Mouse (Mus musculus): ENCODE data around the gene Nrgn. TPM values are rescaled to one million over a fixed set of nuclear protein-coding genes. Genes with fewer than 3 reads are reported as not detected.

Gene Nrgn
- polyA plus RNA-seq, 1 experiment from 2014 or later = 4.2 TPM

GRCm38 (mm10) chr9:37592025-37592424 lies 39.3 kb upstream of the Nrgn start:
- no peak for ATAC-seq
- WGBS = 71% methylated on average over 2 of the region's 2 CpGs
- H3K27ac ChIP-seq (ENCODE audit: low read length) = no peak overlapping the region

GRCm38 (mm10) chr9:37590381-37590780 lies 37.7 kb upstream of the Nrgn start:
- no peaks in the 10 kb centered on the region for H3K27me3 ChIP-seq (replicated peaks; ENCODE audit: insufficient read depth, low read length)
- 81% methylated on average over 4 of the region's 4 CpGs for WGBS
- DNase-seq (ENCODE audit: low spot score) (no peak), ATAC-seq (no peak)
- H3K9ac ChIP-seq (replicated peaks; ENCODE audit: low read depth) = no peak overlapping the region
- no peak overlapping the region for H3K4me2 ChIP-seq (replicated peaks; ENCODE audit: low read depth, low read length)
- H3K4me1 ChIP-seq (ENCODE audit: insufficient read depth, low read depth, low read length) = no peaks in the 10 kb centered on the region
- no peaks in the 10 kb centered on the region for H3K9me3 ChIP-seq (ENCODE audit: low read length)
- no peaks in the 10 kb centered on the region for H3K36me3 ChIP-seq (ENCODE audit: insufficient read depth, low read length)
- no peak overlapping the region for H3K4me3 ChIP-seq (ENCODE audit: low read depth, low read length)
- H3K27ac ChIP-seq (ENCODE audit: low read length) = no peak overlapping the region
- TF ChIP-seq EP300 (IDR thresholded peaks at IDR 0.05) = no peak
- TF ChIP-seq CTCF (IDR thresholded peaks at IDR 0.05) = no peak

More at GRCm38 (mm10) chr9:37592025-37592424, 39.3 kb upstream of the Nrgn start:
- no peaks in the 10 kb centered on the region for H3K36me3 ChIP-seq (ENCODE audit: insufficient read depth, low read length)
- no peaks in the 10 kb centered on the region for H3K27me3 ChIP-seq (replicated peaks; ENCODE audit: insufficient read depth, low read length)
- no peak overlapping the region for H3K4me3 ChIP-seq (ENCODE audit: low read depth, low read length)
- no peak overlapping the region for H3K4me2 ChIP-seq (replicated peaks; ENCODE audit: low read depth, low read length)
- H3K9ac ChIP-seq (replicated peaks; ENCODE audit: low read depth) = no peak overlapping the region
- no peaks in the 10 kb centered on the region for H3K9me3 ChIP-seq (ENCODE audit: low read length)
- no peaks in the 10 kb centered on the region for H3K4me1 ChIP-seq (ENCODE audit: insufficient read depth, low read depth, low read length)
- DNase-seq (ENCODE audit: low spot score) = no peak
- TF ChIP-seq EP300 (IDR thresholded peaks at IDR 0.05) = no peak
- TF ChIP-seq CTCF (IDR thresholded peaks at IDR 0.05) = no peak

- ATAC-seq (no peak), DNase-seq (ENCODE audit: low spot score) (no peak)
- TF ChIP-seq EP300 (IDR thresholded peaks at IDR 0.05) (no peak), CTCF (IDR thresholded peaks at IDR 0.05) (no peak)
- Histone ChIP-seq H3K4me2 (replicated peaks; ENCODE audit: low read depth, low read length) (no peak overlapping the region), H3K9me3 (ENCODE audit: low read length) (no peaks in the 10 kb centered on the region), H3K27me3 (replicated peaks; ENCODE audit: insufficient read depth, low read length) (no peaks in the 10 kb centered on the region), H3K27ac (ENCODE audit: low read length) (no peak overlapping the region), H3K4me3 (ENCODE audit: low read depth, low read length) (no peak overlapping the region), H3K4me1 (ENCODE audit: insufficient read depth, low read depth, low read length) (no peaks in the 10 kb centered on the region), H3K36me3 (ENCODE audit: insufficient read depth, low read length) (no peaks in the 10 kb centered on the region), H3K9ac (replicated peaks; ENCODE audit: low read depth) (no peak overlapping the region)
- 74% methylated on average over 4 of the region's 4 CpGs for WGBS
These were observed 34.0 kb upstream of the Nrgn start for GRCm38 (mm10) chr9:37586718-37587117.

GRCm38 (mm10) chr9:37583594-37583993 lies 30.9 kb upstream of the Nrgn start:
- Histone ChIP-seq H3K36me3 (ENCODE audit: insufficient read depth, low read length) (no peaks in the 10 kb centered on the region), H3K9ac (replicated peaks; ENCODE audit: low read depth) (no peak overlapping the region), H3K9me3 (ENCODE audit: low read length) (no peaks in the 10 kb centered on the region), H3K4me3 (ENCODE audit: low read depth, low read length) (no peak overlapping the region), H3K27me3 (replicated peaks; ENCODE audit: insufficient read depth, low read length) (no peaks in the 10 kb centered on the region), H3K27ac (ENCODE audit: low read length) (no peak overlapping the region), H3K4me1 (ENCODE audit: insufficient read depth, low read depth, low read length) (no peaks in the 10 kb centered on the region), H3K4me2 (replicated peaks; ENCODE audit: low read depth, low read length) (no peak overlapping the region)
- TF ChIP-seq CTCF (IDR thresholded peaks at IDR 0.05) (no peak), EP300 (IDR thresholded peaks at IDR 0.05) (no peak)
- WGBS = 89% methylated on average over 5 of the region's 5 CpGs
- DNase-seq (ENCODE audit: low spot score) (no peak), ATAC-seq (no peak)

- no peak overlapping the region for H3K4me3 ChIP-seq (ENCODE audit: low read depth, low read length)
- no peak overlapping the region for H3K4me2 ChIP-seq (replicated peaks; ENCODE audit: low read depth, low read length)
- no peaks in the 10 kb centered on the region for H3K36me3 ChIP-seq (ENCODE audit: insufficient read depth, low read length)
- no peaks in the 10 kb centered on the region for H3K27me3 ChIP-seq (replicated peaks; ENCODE audit: insufficient read depth, low read length)
- WGBS = 45% methylated on average over 14 of the region's 14 CpGs
- TF ChIP-seq CTCF (IDR thresholded peaks at IDR 0.05) (no peak), EP300 (IDR thresholded peaks at IDR 0.05) (no peak)
- no peak overlapping the region for H3K9ac ChIP-seq (replicated peaks; ENCODE audit: low read depth)
- ATAC-seq = no peak
- no peaks in the 10 kb centered on the region for H3K9me3 ChIP-seq (ENCODE audit: low read length)
- no peak for DNase-seq (ENCODE audit: low spot score)
- no peaks in the 10 kb centered on the region for H3K4me1 ChIP-seq (ENCODE audit: insufficient read depth, low read depth, low read length)
- no peak overlapping the region for H3K27ac ChIP-seq (ENCODE audit: low read length)
These were observed 23.8 kb upstream of the Nrgn start for GRCm38 (mm10) chr9:37576436-37576930.

GRCm38 (mm10) chr9:37572204-37572876 lies 19.6 kb upstream of the Nrgn start:
- Histone ChIP-seq H3K9ac (replicated peaks; ENCODE audit: low read depth) (no peak overlapping the region), H3K27me3 (replicated peaks; ENCODE audit: insufficient read depth, low read length) (no peaks in the 10 kb centered on the region), H3K4me2 (replicated peaks; ENCODE audit: low read depth, low read length) (no peak overlapping the region), H3K4me3 (ENCODE audit: low read depth, low read length) (no peak overlapping the region), H3K9me3 (ENCODE audit: low read length) (no peaks in the 10 kb centered on the region), H3K4me1 (ENCODE audit: insufficient read depth, low read depth, low read length) (peaks cover 7% of the 10 kb centered on the region; the same call in 1 of the 2 replicates), H3K36me3 (ENCODE audit: insufficient read depth, low read length) (no peaks in the 10 kb centered on the region), H3K27ac (ENCODE audit: low read length) (no peak overlapping the region)
- no peak for ATAC-seq
- 49% methylated on average over 3 of the region's 3 CpGs for WGBS
- TF ChIP-seq EP300 (IDR thresholded peaks at IDR 0.05) (no peak), CTCF (IDR thresholded peaks at IDR 0.05) (no peak)
- no peak for DNase-seq (ENCODE audit: low spot score)
